Mouse (Mus musculus) lung, postnatal 0 days (tissue): ENCODE results near the gene 1700029J07Rik.

Source experiments
- CTCF ChIP-seq: IDR thresholded peaks from 2 replicates; pipeline ENCODE4 v1.5.1; 2016; ENCODE audit warnings: antibody characterized with exemption, mild to moderate bottlenecking
- EP300 ChIP-seq: IDR thresholded peaks from 2 replicates; pipeline ENCODE4 v1.6.1; 2016; ENCODE audit warnings: antibody characterized with exemption, mild to moderate bottlenecking, control low read depth

GRCm38 (mm10) chr8:45999784-46000705, 25.0 kb upstream of the 1700029J07Rik start:
- no peak; the same call in 1 of the 2 replicates for TF ChIP-seq CTCF
- TF ChIP-seq EP300 = no peak
